ENCODE assay signal across 13 mouse cellular contexts in genomic region chr7:24437981-24438380, GRCm38 (mm10). TPM values are rescaled to one million over a fixed set of nuclear protein-coding genes. Genes with fewer than 3 reads are reported as not detected.
DNase-seq lines count a peak whose midpoint lies in the region; ATAC-seq and TF ChIP-seq lines count a peak whose summit lies in the region.
"Had no signal": no experiment of that assay in that cellular context is flagged by ENCODE, and none has a peak within 500 bp of the region (broad histone marks: within the 10 kb centered on the region; RNA-seq: fewer than 3 reads in every experiment).

No protein-coding gene starts in this region.

- H3K4me1 ChIP-seq in midbrain, embryonic 11.5 days (ENCODE audit: control insufficient read depth, insufficient read depth, low read length), result no peaks in the 10 kb centered on the region
- no peaks in the 10 kb centered on the region for H3K4me1 ChIP-seq in midbrain, embryonic 15.5 days
- H3K4me1 ChIP-seq: neural tube, embryonic 15.5 days had no signal

- H3K27ac ChIP-seq in midbrain, embryonic 11.5 days (ENCODE audit: low read depth, low read length), result no peak overlapping the region
- no peak overlapping the region for H3K27ac ChIP-seq in midbrain, embryonic 15.5 days
- peak overlapping the region; percentile 73 for H3K27ac ChIP-seq in left cerebral cortex, adult 2 months
- H3K27ac ChIP-seq: neural tube, embryonic 15.5 days had no signal

- H3K4me2 ChIP-seq in midbrain, embryonic 11.5 days, result no peak overlapping the region
- no peak overlapping the region for H3K4me2 ChIP-seq in midbrain, embryonic 15.5 days
- H3K4me2 ChIP-seq: neural tube, embryonic 15.5 days had no signal

- no peaks in the 10 kb centered on the region for H3K27me3 ChIP-seq in midbrain, embryonic 11.5 days (ENCODE audit: control insufficient read depth, insufficient read depth, low read length)
- H3K27me3 ChIP-seq in midbrain, embryonic 15.5 days (replicated peaks), result no peaks in the 10 kb centered on the region
- H3K27me3 ChIP-seq: neural tube, embryonic 15.5 days had no signal

- H3K9ac ChIP-seq in midbrain, embryonic 11.5 days (ENCODE audit: low read length), result no peak overlapping the region
- H3K9ac ChIP-seq in midbrain, embryonic 15.5 days, result no peak overlapping the region
- H3K9ac ChIP-seq: neural tube, embryonic 15.5 days had no signal

- peak; percentile 61 for DNase-seq in cerebellum, adult 11-12 months
- DNase-seq in cerebellum, adult 8-10 months, result no peak
- DNase-seq in midbrain, embryonic 11.5 days (ENCODE audit: low spot score, missing footprints), result peak; percentile 37
- DNase-seq in left cerebral cortex, adult 2 months (ENCODE audit: extremely low spot score in 1 of 2, low spot score in 2 of 2), result peak in 1 of 2 experiments; percentile 60
- DNase-seq in thymus, postnatal 0 days (ENCODE audit: low spot score), result no peak
- no peak for DNase-seq in spleen, postnatal 14 days (ENCODE audit: low spot score in 2 of 2)
- no peak for DNase-seq in testis, postnatal 10 days (ENCODE audit: low spot score)
- DNase-seq: embryo, embryonic 11 days; kidney, postnatal 36 days; thymus, adult 18-20 months had no signal

- WGBS in midbrain, embryonic 11.5 days, result 84% methylated on average over 10 of the region's 10 CpGs
- WGBS in midbrain, embryonic 15.5 days, result 78% methylated on average over 10 of the region's 10 CpGs

- no peak for TF ChIP-seq CTCF in left cerebral cortex, adult 2 months (IDR thresholded peaks at IDR 0.05)

- H3K9me3 ChIP-seq in midbrain, embryonic 11.5 days (ENCODE audit: control insufficient read depth, low read length), result no peaks in the 10 kb centered on the region
- no peaks in the 10 kb centered on the region for H3K9me3 ChIP-seq in midbrain, embryonic 15.5 days
- H3K9me3 ChIP-seq: neural tube, embryonic 15.5 days had no signal

- intact Hi-C loops in left cerebral cortex, adult 2 months (cut with DNase I), result no loop called here

- no peak overlapping the region for H3K4me3 ChIP-seq in midbrain, embryonic 11.5 days (ENCODE audit: low read depth, low read length)
- no peak overlapping the region for H3K4me3 ChIP-seq in midbrain, embryonic 15.5 days
- no peak overlapping the region for H3K4me3 ChIP-seq in left cerebral cortex, adult 2 months
- H3K4me3 ChIP-seq: neural tube, embryonic 15.5 days had no signal

- H3K36me3 ChIP-seq in midbrain, embryonic 11.5 days (ENCODE audit: control insufficient read depth, insufficient read depth, low read length), result no peaks in the 10 kb centered on the region
- H3K36me3 ChIP-seq in midbrain, embryonic 15.5 days (replicated peaks), result no peaks in the 10 kb centered on the region
- H3K36me3 ChIP-seq: neural tube, embryonic 15.5 days had no signal

- no peak for ATAC-seq in midbrain, embryonic 11.5 days (ENCODE audit: low FRiP score)
- no peak for ATAC-seq in midbrain, embryonic 15.5 days (replicated peaks)

RNA-seq across cellular contexts. Expression of gene Irgc1, which starts 14.1 kb away (rescaled TPM):
- polyA plus RNA-seq in midbrain, embryonic 11.5 days (2014; fragmentation: Nextera tagmentation; extraction: Ambion mirVana), result not detected in 2 replicates
- not detected in 2 replicates for polyA plus RNA-seq in midbrain, embryonic 15.5 days (2015; fragmentation: Nextera tagmentation; extraction: Ambion mirVana)
- under 1 TPM in 1 of 2 experiments, not detected in 1; 0.77 TPM for total RNA-seq in left cerebral cortex, adult 2 months (2021)
- polyA plus RNA-seq in thymus, postnatal 0 days (2015; fragmentation: Nextera tagmentation; extraction: Ambion mirVana), result 0.18 and 0.22 TPM in 2 replicates
- total RNA-seq: hematopoietic stem cell, adult 5-6 weeks had no signal
- polyA plus RNA-seq: neural tube, embryonic 15.5 days had no signal

RNA-seq across cellular contexts. Expression of gene Plaur, which starts 24.3 kb away (rescaled TPM):
- polyA plus RNA-seq in midbrain, embryonic 11.5 days (2014; fragmentation: Nextera tagmentation; extraction: Ambion mirVana), result 0.86 and 1.4 TPM in 2 replicates
- 1.6 and 1.9 TPM in 2 replicates for polyA plus RNA-seq in midbrain, embryonic 15.5 days (2015; fragmentation: Nextera tagmentation; extraction: Ambion mirVana)
- total RNA-seq in left cerebral cortex, adult 2 months (2021), result 1 to 10 TPM; 1.0 to 1.1 TPM
- polyA plus RNA-seq in thymus, postnatal 0 days (2015; fragmentation: Nextera tagmentation; extraction: Ambion mirVana), result 3.0 and 3.4 TPM in 2 replicates

RNA-seq across cellular contexts. Expression of gene Smg9, which starts 38.6 kb away (rescaled TPM):
- polyA plus RNA-seq in midbrain, embryonic 11.5 days (2014; fragmentation: Nextera tagmentation; extraction: Ambion mirVana), result 18.7 and 20.9 TPM in 2 replicates
- 38.4 and 40.3 TPM in 2 replicates for polyA plus RNA-seq in midbrain, embryonic 15.5 days (2015; fragmentation: Nextera tagmentation; extraction: Ambion mirVana)
- total RNA-seq in left cerebral cortex, adult 2 months (2021), result 10 to 100 TPM; 43.7 to 47.5 TPM
- 30.2 and 33.3 TPM in 2 replicates for polyA plus RNA-seq in thymus, postnatal 0 days (2015; fragmentation: Nextera tagmentation; extraction: Ambion mirVana)

RNA-seq across cellular contexts. Expression of gene Cadm4, which starts 43.8 kb away (rescaled TPM):
- polyA plus RNA-seq in midbrain, embryonic 11.5 days (2014; fragmentation: Nextera tagmentation; extraction: Ambion mirVana), result 6.6 and 6.7 TPM in 2 replicates
- polyA plus RNA-seq in midbrain, embryonic 15.5 days (2015; fragmentation: Nextera tagmentation; extraction: Ambion mirVana), result 79.2 and 81.1 TPM in 2 replicates
- total RNA-seq in left cerebral cortex, adult 2 months (2021), result 100 to 1,000 TPM; 213 to 219 TPM
- 0.71 and 0.83 TPM in 2 replicates for polyA plus RNA-seq in thymus, postnatal 0 days (2015; fragmentation: Nextera tagmentation; extraction: Ambion mirVana)

Comparison
In these comparisons a context has a peak if more than half of its experiments do, and no peak if none do; other contexts are left out.
1. DNase-seq: peak in cerebellum, adult 11-12 months (single experiment) and midbrain, embryonic 11.5 days (single experiment); none in cerebellum, adult 8-10 months (single experiment), thymus, postnatal 0 days (single experiment), spleen, postnatal 14 days (0 of 2) and testis, postnatal 10 days (single experiment).